Mouse (Mus musculus) cerebellum, adult 9-11 months (tissue): ENCODE data around the gene Cep63.

Experiments
- DNase-seq: peaks from one replicate; pipeline ENCODE4 v3.0.0; 2022

Gene Cep63

DNA sequence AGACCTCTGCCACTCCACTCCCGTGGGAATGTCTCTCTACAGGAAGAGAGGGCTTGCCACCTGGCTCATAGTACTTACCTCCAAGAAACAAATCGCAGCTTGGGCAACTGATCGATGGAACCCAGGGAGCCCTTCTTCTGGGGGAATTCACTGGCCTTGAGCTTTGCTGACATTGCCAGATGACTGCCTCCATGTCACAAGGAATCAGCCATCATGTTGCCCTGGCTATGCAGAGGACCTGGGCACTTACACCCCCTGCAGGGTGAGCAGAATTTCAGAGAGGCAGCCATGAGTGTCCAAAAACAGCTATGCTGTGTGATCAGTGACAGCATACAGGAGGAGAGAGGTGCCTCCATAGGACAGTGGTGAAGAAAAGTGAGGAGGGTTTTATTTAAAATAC is 72.6 kb downstream of the Cep63 start:
- no peak for DNase-seq

DNA sequence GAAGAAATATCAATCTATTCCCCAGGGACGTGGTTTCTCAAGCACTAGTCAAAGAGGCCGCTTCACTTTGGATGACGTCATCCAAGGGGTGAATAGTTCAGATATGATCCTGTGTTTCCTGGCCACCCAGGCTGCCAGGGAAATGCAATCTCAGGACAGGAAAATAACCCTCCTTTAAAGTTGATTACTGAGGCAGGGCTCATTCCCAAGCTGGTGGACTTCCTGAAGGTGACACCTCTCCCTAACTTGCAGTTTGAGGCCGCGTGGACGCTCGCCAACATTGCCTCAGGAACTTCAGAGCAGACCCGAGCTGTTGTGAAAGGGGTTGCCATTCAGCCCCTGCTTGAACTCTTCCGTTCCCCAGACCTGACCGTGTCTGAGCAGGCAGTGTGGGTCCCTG is 74.6 kb downstream of the Cep63 start:
- DNase-seq = no peak

DNA sequence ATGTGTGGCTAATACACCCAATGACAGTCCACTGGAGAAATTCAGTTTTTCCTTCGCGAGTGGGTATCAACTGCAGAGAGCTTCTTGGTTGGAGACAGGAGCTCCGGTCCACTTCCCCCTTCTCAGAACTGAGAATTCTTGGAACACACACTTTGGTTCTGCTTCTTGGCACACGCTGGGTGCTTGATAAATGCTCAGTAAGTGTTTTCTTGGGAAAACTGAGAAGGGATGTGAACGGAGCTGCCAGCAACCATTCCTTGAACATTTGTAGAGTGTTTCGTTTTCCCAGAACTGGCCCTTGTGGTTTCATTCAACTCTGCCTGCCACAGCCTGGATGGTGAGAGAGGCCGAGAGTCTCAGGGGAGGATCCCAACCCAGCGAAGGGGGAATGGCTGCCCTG is 77.1 kb downstream of the Cep63 start:
- no peak for DNase-seq

DNA sequence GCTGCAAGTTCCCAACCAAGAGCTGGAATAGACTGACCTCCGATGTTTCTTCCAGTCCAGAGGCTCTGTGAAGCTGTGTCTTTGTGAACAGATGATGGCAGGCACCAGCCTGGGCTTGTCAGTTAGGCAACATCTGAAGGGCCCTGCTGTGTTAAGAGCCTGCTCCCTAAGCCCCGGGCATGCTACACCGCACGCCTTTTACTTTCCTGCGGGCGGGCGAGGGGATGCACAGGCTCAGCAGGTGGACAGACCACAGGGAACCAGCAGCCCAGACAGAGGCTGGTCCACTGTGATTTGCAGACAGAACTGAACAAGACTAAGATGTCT is 79.3 kb downstream of the Cep63 start:
- no peak for DNase-seq

DNA sequence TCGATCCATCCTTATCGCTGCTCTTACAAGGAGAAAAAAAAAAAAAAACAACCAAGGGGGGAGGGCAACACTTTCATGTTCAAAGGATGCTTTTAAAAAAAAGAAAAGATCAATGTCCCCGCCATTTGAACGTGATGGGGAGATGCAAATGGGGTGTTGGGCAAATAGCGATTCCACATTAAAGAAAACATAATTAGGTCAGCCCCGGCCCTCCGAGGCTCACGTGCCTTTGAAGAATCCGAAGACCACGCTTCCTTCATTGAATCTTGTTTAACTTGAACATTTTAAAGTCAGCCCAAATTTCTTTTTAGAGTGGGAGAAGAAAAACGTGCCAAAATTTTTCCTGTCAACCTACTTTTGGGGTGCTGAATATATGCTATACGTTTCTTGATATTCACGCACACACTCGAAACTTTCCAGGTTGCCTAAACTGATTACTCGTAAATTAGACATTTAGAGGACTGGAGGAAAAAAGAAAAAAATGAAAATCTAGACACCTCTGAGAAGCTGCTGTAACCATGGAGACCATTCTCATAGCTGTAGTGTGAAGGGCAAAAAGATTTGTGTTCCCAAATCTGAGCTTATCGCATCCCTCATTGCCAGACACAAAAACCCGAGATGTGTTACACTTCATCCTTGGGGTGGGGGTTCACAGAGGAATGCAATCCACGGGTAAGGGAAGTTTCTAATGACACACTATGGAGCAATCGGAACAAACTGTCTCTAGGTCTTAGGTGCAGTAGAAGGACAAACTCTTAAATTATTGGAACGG is 79.9 kb downstream of the Cep63 start:
- DNase-seq = no peak

DNA sequence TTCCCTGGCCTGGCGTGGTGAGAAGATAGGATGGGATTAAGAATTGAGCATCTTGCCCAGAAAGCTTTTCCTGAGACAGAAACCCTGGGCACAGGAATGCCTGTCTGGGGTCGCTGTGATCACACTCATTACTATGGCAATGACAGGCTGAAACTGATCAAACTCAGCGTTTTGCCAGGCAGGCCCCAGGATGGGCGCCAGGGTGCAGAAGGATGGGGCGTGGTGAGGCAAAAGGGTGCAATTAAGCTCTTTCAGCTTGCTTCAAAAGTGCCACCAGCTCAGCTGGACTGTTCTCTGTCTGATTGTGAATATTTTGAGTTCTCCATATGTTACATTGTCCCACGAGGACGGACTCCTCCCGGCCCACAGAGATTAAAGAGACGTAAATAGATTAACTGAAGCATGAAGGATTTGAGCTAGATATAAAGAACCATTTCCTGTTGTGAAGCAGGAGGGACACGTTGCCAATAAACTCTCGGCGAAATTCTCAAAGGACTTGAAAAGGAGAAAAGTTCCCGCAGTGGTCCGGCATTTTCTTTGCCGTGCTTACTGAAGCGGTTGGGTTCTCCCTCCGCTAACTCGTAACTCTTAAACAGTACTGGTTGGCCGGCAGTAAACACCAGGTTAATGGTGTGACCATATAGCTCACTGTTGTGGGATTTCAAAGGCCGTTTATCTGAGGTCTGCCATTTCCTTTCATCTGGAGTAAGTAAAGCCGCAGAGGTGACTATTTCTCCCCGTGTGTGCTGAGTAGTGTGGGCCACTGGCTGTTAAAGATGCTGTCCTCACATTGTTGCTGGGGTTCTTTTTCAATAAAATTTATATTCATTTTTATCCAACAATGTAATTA is 80.7 kb downstream of the Cep63 start:
- no peak for DNase-seq

DNA sequence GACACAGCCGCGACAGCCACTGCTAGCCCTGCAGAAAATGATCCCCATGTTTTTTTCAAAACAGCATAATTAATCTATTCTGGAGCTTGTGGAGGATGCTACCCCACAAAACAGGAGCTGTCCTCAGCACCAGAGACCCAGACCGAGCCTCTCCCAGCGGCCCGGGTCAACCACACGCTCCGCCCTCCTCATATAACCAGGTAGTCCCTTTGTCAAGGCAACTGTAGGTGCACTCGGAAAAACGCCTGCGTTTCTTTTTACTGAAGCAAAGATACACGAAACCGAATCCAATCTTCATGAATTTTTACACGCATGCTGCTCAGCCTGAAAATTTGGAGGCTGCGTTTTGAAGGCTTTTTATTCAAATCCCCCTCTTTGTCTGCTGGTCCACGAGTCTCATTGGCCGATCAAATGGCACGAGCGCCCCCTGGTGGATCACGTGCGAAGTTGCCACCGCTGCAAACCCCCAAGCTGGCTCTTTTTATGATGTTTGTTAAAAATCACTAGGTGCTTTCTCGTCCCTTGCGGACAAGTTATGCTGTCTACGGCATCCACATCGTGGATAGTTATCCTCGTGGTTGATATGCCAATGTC is 81.5 kb downstream of the Cep63 start:
- peak; percentile 73 for DNase-seq

DNA sequence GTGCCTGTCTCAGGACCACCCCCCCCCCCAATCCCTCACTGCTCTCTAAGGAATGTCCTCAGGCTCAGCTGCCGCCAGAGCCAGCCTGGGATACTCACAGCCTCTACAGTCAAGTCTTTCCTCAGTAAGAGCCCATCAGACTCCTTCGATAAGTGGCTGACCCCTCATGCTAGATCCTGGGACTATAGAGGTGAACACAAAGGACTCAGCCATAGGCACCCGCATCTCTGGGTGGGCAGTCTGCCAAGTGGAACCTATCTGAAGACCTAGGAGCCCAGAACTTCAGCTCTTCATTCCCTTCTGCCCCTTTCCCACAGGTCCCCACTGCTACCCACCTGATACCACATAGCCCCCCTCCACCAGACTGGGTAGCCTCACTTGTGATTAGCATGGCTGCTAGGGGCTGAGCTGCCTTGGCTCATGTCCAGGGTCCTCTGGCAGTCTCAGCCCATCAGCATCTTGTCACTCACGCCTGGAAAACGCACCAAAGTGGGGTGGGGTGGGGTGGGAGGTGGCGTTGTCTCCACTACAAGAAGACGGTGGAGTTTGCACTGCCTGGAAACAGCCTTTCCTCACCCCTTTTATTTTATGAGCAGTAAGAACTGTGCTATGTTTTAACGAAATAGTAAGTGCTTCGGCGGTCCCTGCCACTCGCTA is 82.1 kb downstream of the Cep63 start:
- peak; percentile 15 for DNase-seq

DNA sequence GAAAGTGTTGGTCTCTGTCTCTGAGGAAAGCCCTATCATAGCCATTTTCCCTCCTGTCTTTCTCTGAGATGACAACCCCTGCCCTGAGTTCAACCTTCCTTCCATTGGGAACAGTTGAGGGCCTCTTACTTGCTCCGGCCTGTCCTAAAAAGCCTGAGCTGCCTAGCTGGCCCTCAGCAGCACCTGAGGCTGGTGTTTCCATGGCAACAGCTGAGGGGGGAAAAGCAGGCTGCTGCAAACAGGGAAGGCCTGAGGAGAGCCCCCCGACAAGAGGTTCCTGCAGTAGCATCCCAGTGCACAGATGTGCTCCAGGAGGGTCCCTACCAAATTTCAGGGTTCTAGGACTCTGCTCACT is 82.6 kb downstream of the Cep63 start:
- no peak for DNase-seq

DNA sequence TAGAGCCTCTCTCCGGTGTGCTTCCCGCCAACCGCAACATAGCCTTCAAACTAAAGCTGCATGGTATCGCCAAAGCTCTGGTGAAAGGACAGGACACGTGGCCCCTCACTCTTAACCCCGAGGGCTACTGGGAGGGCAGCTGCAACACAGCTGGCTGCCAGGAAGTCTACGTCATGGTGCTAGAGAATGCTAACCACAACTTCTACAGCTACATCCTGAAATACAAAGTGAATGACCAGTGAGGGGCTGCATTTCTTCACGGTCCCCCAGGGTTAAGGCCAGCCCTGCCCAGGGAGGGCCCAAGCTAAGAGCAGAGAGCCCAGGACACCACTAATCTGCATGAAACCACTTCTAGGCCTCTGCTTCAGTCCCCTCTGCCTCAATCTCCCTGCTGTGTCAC is 83.8 kb downstream of the Cep63 start:
- DNase-seq = no peak

DNA sequence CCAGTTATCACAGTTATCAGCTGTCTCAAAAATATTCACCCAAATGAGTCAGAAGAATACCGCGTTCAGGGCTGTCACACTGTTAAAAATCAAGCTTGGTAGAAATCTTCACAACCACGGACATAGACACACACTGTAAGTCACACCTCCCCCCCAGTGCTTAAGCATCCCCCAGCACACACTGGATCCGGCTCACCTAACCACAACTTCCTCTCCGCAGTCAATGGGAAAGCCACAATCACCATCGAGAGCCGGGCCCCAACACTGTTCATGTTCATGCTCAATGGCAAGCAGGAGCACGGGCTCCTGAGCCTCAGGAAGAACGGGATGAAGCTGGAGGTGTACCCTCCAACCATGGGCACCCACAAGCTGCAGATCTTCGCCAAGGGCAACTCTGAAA is 84.7 kb downstream of the Cep63 start:
- no peak for DNase-seq

DNA sequence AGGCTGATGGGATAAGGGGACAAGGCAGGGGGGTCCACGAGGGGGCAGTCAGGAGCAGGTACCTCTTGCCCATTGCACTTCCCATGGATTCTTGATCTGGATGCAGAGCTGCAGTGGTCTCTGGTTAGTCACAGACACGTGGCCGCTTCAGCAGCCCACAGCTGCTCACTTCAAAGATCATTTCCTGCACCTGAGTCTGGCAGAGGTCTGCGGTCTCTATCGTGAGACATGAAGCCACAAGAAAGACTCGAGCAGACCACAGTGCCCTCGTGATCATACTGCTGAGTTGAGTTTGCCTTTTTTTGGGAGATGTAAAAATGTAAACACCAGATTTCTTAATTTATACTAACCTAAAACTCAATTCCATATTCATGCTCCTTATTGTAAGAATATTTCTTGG is 86.6 kb downstream of the Cep63 start:
- no peak for DNase-seq

DNA sequence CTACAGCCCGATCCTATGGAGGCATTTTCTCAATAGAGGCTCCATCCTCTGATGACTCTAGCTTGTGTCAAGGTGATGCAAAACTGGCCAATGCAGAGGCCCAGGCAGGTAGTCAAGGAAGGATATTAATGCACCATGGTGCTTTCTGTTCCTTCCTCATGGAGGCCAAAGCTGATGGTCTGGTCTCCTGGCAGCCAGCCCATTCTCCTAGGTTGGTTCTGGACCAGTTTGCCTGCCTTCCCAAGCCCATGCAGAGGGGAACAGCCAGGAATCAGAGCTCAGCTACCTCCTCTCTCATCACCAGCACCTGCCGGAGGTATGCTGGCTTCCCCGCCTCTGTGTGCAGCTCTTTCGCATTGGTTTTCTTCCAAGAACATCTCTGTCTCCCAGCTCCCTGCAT is 89.4 kb downstream of the Cep63 start:
- DNase-seq = no peak
